Mouse (Mus musculus) lung, postnatal 14 days (tissue): ENCODE results near the gene Egr2.

Experiments
- DNase-seq: peaks from one replicate; pipeline ENCODE4 v3.0.0; 2021

The Egr2 gene

DNA sequence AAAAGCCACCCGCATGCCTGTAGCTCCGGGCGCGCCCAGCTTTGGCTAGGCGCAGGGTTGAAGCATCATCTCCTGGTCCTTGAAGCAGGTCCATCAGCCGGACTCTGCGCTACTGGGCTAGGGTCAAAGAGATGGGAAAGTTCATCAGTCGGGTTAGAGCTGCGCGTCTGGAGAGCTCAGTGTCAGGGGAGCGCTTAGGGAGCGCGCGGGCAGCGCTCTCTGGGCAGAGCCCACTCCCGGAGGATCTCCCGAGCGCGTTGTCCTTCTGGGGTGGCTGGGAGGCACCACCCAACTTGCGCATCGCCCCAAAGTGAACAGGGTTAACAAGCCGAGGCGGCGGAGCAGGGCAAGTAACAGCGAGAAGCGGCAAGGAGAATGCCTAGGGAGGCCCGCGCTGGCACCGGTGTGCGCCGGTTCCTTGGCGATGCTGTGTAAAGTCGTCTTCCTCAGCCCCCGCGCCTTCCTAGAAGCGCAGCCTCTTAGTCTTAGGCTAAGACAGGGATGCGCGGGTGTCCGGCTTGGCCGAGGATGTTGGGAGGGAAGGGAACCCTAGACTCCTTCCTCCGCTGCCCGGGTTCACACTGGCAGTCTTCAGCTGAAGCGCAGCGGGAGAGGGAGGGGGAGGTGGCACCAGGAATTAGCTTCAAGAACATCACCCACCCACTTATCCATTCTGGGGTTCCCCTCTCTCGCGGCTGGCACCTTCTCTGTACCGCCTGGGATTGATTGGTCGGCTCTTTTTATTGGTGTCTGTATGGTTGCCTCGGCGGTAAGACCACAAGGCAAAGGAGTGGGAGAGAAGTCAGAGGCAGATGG lies 3.5 kb downstream of the Egr2 start:
- DNase-seq, result no peak

GRCm38 (mm10) chr10:67539401-67539730 lies 4.1 kb downstream of the Egr2 start:
- DNase-seq, result no peak

GRCm38 (mm10) chr10:67540591-67540990 lies 5.3 kb downstream of the Egr2 start:
- DNase-seq, result no peak

DNA sequence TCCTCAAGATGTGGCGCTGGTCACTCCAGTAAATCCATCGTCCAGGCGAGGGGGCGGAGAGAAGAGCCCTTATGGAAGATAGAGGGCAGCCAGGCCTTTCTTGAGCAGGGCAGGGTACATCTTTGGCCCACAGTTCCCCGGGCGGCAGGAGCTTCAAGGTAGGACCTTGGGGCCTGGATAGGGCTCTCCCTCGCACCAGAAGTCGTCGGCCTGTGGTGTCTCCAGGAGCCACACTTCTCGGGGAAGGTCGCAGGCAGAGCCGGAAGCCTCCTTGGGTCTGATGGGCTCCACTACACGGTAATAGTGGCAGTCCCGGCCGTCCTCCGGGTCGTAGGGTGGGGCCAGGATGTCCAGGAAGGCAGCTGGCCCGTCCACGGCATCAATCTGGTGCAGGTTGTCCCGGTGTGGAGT lies 12.6 kb downstream of the Egr2 start:
- no peak for DNase-seq

GRCm38 (mm10) chr10:67548261-67548854 lies 13.1 kb downstream of the Egr2 start:
- peak; percentile 54 for DNase-seq

GRCm38 (mm10) chr10:67548877-67549731 lies 13.8 kb downstream of the Egr2 start, which contains the start of gene Ado:
Ado (minus strand) TSS chr10:67548955.
- DNase-seq, result peak; percentile 84

DNA sequence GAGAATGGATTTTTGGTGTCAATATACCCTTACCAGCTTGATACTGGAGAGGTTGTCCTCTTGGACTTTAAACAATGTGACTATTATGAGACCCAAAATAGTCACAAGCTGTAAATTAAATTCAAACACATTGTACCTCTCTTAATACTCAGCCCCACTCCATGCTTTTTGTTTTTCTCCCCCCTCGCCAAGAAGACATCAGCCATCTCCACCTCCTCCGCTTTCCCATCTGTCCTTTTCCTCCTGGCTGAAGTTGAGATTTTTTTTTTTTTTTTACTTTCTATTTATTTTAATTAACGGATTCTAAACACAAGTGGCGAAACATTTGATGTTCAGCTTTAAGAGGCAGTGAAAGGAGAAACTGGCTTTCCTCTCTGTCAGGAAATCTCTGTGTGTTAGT lies 22.8 kb downstream of the Egr2 start:
- no peak for DNase-seq

GRCm38 (mm10) chr10:67559765-67560394 lies 24.6 kb downstream of the Egr2 start:
- no peak for DNase-seq

GRCm38 (mm10) chr10:67561185-67561584 lies 25.9 kb downstream of the Egr2 start:
- no peak for DNase-seq

- DNase-seq, result no peak
Measured at GRCm38 (mm10) chr10:67564509-67564908, 29.2 kb downstream of the Egr2 start.

GRCm38 (mm10) chr10:67566104-67566503 lies 30.8 kb downstream of the Egr2 start:
- DNase-seq, result peak; percentile 7

- no peak for DNase-seq
Measured at GRCm38 (mm10) chr10:67569539-67569938, 34.3 kb downstream of the Egr2 start.

GRCm38 (mm10) chr10:67571443-67571842 lies 36.2 kb downstream of the Egr2 start:
- no peak for DNase-seq

DNA sequence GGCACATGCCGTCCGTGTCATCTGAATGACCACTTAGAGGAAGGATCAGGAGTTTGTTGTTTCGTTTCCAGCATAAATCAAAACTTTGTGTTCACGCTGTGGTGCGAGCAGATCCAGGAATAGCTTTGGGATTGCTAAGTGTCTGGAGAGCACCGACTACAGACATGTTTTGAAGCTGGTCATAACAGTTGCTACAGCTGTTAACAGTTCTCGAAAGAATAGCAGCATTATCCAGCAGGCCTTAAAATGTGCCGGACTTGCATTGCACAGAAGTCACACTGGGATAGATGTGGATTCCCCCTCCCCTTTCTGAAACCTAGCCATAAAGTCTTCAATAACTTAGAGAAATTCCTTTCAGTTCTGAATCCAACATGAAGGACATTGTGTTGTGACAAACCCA lies 38.0 kb downstream of the Egr2 start:
- DNase-seq, result no peak

- no peak for DNase-seq
Measured at GRCm38 (mm10) chr10:67579830-67580229, 44.6 kb downstream of the Egr2 start.

- no peak for DNase-seq
Measured at GRCm38 (mm10) chr10:67581698-67582285, 46.5 kb downstream of the Egr2 start.

- DNase-seq, result no peak
Measured at GRCm38 (mm10) chr10:67585873-67586610, 50.8 kb downstream of the Egr2 start.
